Mouse (Mus musculus): ENCODE measurements around the gene Phf1. TPM values are rescaled to one million over a fixed set of nuclear protein-coding genes. Genes with fewer than 3 reads are reported as not detected.

The Phf1 gene
- total RNA-seq (2014; rRNA removed) (48.7 and 53.5 TPM in 2 replicates), polyA plus RNA-seq (2015; fragmentation: Nextera tagmentation; extraction: Ambion mirVana) (32.8 and 35.8 TPM in 2 replicates)

DNA sequence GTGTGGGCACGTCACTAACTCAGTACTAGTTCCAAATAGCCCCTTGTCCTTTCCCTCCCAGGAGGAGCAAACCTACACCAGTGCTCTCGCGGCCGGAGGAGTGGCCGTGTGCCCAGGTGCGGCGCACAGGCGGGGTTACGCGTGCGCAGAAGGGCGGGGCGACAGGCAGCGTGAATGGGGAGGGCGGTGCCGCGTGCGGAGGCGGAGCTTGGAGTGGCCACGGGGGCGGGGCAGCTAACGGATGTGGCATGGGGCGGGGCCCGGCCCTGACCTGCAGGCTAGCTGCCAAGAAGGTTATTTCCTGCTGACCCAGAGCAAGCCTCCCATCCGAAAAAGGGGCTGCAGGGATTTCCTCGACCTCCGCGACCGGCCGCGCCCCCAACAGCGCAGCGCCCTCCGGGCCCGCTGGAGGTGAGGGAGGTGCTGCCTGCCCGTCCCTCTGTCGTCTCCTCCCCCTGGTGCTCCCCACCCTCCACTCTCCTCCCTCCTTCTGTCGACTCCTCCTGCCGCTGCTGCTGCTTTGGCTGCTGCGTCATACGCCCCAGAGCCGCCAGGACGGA, at the start of gene Phf1:
Gene Phf1 (plus strand): TSS at position 214 of the 560 bp plus-strand sequence.
- H3K4me3 ChIP-seq (ENCODE audit: low read depth, low read length) = peak within 1 kb of the TSS; percentile 86
- no peaks in the 10 kb centered on the region for H3K9me3 ChIP-seq (ENCODE audit: low read length)
- 1% methylated on average over 36 of the region's 43 CpGs for WGBS
- TF ChIP-seq CTCF (IDR thresholded peaks at IDR 0.05) = no peak
- H3K4me2 ChIP-seq (ENCODE audit: low read depth, low read length, poor library complexity, severe bottlenecking) = peak within 1 kb of the TSS; percentile 89
- peak within 1 kb of the TSS; percentile 91 for H3K9ac ChIP-seq (replicated peaks; ENCODE audit: low read length, poor library complexity, severe bottlenecking)
- ATAC-seq (ENCODE audit: low FRiP score) = peak; percentile 76
- DNase-seq (ENCODE audit: low spot score) = peak; percentile 88
- no peaks in the 10 kb centered on the region for H3K27me3 ChIP-seq (ENCODE audit: insufficient read depth, low read length)
- H3K36me3 ChIP-seq (ENCODE audit: insufficient read depth, low read length) = peaks cover 19% of the 10 kb centered on the region
- peak within 1 kb of the TSS; percentile 89 for H3K27ac ChIP-seq (ENCODE audit: low read depth, low read length)
- no peaks in the 10 kb centered on the region; the same call in 1 of the 2 replicates for H3K4me1 ChIP-seq (ENCODE audit: insufficient read depth, low read length)

DNA sequence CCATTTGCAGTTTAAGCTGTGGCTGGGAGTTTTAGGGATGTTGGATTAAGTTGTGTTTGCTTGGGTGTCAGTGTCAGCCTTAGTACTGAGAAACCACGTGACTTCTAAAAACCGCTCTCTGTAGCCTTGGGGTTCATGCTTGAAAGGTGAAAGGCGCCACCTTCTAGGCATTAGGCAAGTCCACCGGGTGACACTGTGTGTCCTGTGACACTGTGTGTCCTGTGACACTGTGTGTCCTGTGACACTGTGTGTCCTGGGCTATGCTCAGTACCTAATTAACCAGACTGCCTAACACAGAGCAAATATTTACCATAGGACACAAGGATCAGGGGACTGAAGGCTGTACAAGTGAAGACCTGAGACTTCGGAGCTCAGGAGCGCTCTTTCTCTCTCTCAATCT, 49.3 kb upstream of the Phf1 start:
- Histone ChIP-seq H3K9ac (replicated peaks; ENCODE audit: low read length, poor library complexity, severe bottlenecking) (no peak overlapping the region), H3K9me3 (ENCODE audit: low read length) (no peaks in the 10 kb centered on the region), H3K4me1 (ENCODE audit: insufficient read depth, low read length) (no peaks in the 10 kb centered on the region), H3K27ac (ENCODE audit: low read depth, low read length) (no peak overlapping the region), H3K27me3 (ENCODE audit: insufficient read depth, low read length) (no peaks in the 10 kb centered on the region), H3K36me3 (ENCODE audit: insufficient read depth, low read length) (no peaks in the 10 kb centered on the region), H3K4me2 (ENCODE audit: low read depth, low read length, poor library complexity, severe bottlenecking) (no peak overlapping the region), H3K4me3 (ENCODE audit: low read depth, low read length) (no peak overlapping the region)
- 71% methylated on average over 6 of the region's 6 CpGs for WGBS
- no peak for DNase-seq (ENCODE audit: low spot score)
- no peak for TF ChIP-seq CTCF (IDR thresholded peaks at IDR 0.05)
- ATAC-seq (ENCODE audit: low FRiP score) = no peak

DNA sequence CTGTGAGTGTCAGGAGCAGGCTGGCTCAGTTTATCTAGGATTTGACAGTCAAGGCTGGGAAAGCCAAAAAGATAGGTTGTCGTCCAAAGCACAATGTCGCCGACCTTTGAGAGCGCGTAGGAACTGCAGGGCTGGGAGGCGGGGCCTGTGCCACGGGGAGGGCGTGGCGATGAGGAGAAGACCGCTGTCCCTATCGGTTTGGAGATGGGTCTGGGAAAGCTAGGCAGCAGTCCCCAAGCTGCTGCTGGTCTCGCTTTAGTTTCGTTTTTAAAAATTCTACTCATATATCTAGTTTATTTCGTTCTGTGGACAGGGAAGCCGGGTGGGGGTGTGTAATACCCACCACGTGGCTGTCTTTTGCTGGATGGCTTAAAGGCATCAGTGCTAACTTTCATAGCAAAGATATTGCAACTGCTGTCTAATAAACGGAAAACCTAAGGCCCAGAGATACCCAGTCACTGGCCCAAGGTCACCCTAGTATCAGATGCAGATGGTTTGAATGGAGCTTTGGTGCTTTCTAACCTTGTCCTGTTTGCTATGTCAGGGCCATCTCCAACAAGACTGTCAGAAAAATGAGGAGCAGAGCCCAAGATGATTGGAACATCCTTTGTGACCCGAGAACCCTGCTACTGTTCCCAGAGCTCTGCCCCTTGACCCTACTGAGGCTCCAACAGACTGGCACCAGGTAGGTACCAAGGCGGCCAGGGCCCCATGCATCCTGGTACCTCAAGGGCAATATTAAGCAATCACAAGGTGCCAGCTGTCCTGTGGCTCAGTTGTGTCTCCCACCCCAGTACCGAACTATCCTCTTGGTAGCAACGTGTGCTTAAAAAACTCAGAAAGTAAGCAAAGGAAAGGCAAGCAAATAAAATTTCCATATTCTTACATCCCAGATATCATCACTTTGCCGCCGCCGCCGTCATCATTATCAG, 47.6 kb upstream of the Phf1 start:
- Histone ChIP-seq H3K4me3 (ENCODE audit: low read depth, low read length) (peak overlapping the region; percentile 36), H3K27ac (ENCODE audit: low read depth, low read length) (no peak overlapping the region), H3K9me3 (ENCODE audit: low read length) (no peaks in the 10 kb centered on the region), H3K4me2 (ENCODE audit: low read depth, low read length, poor library complexity, severe bottlenecking) (peak overlapping the region; percentile 61), H3K4me1 (ENCODE audit: insufficient read depth, low read length) (no peaks in the 10 kb centered on the region), H3K9ac (replicated peaks; ENCODE audit: low read length, poor library complexity, severe bottlenecking) (peak overlapping the region; percentile 25; the same call in 1 of the 2 replicates), H3K36me3 (ENCODE audit: insufficient read depth, low read length) (no peaks in the 10 kb centered on the region), H3K27me3 (ENCODE audit: insufficient read depth, low read length) (no peaks in the 10 kb centered on the region)
- no peak for ATAC-seq (ENCODE audit: low FRiP score)
- peak; percentile 79 for DNase-seq (ENCODE audit: low spot score)
- WGBS = 21% methylated on average over 25 of the region's 25 CpGs
- TF ChIP-seq CTCF (IDR thresholded peaks at IDR 0.05) = peak; percentile 55

DNA sequence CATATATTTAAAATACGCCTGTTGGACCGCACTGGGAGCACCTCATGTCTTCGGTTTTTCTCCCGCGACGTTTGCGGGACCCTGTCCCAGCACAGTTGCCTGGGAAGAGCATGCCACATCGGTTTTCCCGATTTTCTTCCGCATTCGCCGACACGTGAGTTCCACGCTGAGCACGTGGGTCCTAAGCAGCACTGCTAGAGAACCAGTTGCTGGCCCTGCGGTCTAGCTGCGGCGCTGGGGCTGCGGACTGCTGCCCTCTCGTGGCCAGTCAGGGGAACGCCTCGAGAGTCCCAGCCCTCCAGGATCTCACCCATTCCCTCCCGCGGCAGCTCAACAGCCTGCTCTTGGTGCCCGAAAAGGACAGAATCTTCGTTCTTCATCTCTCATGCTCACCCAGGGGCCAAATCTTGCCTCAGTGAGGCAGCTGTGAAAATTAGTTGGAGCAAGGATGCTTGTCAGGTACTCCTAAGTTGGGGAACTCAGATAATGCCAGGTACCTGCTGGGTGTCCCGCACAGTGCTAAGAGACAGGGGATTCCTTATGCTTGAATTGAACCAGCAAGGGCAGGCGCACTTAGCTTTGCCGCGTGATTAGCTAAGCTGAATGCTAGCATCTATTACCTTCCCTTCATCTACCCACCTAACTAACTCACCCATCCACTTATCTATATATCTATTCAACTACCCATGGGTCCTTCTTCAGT, 46.7 kb upstream of the Phf1 start:
- Histone ChIP-seq H3K27me3 (ENCODE audit: insufficient read depth, low read length) (no peaks in the 10 kb centered on the region), H3K36me3 (ENCODE audit: insufficient read depth, low read length) (no peaks in the 10 kb centered on the region), H3K4me3 (ENCODE audit: low read depth, low read length) (peak overlapping the region; percentile 36), H3K4me2 (ENCODE audit: low read depth, low read length, poor library complexity, severe bottlenecking) (peak overlapping the region; percentile 61), H3K4me1 (ENCODE audit: insufficient read depth, low read length) (no peaks in the 10 kb centered on the region), H3K9ac (replicated peaks; ENCODE audit: low read length, poor library complexity, severe bottlenecking) (peak overlapping the region; percentile 46; the same call in 1 of the 2 replicates), H3K9me3 (ENCODE audit: low read length) (no peaks in the 10 kb centered on the region), H3K27ac (ENCODE audit: low read depth, low read length) (no peak overlapping the region)
- DNase-seq (ENCODE audit: low spot score) (peak; percentile 91), ATAC-seq (ENCODE audit: low FRiP score) (peak; percentile 90; the same call in 1 of the 2 replicates)
- peak; percentile 100 for TF ChIP-seq CTCF (IDR thresholded peaks at IDR 0.05)
- 10% methylated on average over 30 of the region's 30 CpGs for WGBS

DNA sequence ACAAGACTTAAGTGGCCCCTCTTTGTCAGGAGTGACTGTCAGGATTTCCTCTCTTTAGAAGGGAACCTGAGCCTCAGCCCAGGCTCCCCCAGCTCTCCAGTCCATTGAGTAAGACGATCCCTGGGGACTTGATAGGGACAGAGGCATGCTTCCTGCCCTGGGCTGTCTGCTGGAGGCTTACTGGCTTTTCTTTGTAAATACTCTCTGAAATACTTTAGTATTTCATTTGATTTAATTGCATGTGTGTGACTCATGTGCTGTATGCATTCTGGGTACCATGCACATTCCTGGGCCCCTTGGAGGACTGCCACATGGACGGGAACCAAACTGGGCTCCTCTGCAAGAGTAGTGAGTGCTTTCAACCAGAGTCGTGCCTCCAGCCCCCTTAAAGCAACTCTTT, 44.9 kb upstream of the Phf1 start:
- Histone ChIP-seq H3K27me3 (ENCODE audit: insufficient read depth, low read length) (no peaks in the 10 kb centered on the region), H3K9ac (replicated peaks; ENCODE audit: low read length, poor library complexity, severe bottlenecking) (no peak overlapping the region), H3K36me3 (ENCODE audit: insufficient read depth, low read length) (no peaks in the 10 kb centered on the region), H3K4me1 (ENCODE audit: insufficient read depth, low read length) (no peaks in the 10 kb centered on the region), H3K27ac (ENCODE audit: low read depth, low read length) (no peak overlapping the region), H3K9me3 (ENCODE audit: low read length) (no peaks in the 10 kb centered on the region), H3K4me3 (ENCODE audit: low read depth, low read length) (no peak overlapping the region), H3K4me2 (ENCODE audit: low read depth, low read length, poor library complexity, severe bottlenecking) (no peak overlapping the region)
- 28% methylated on average over 3 of the region's 3 CpGs for WGBS
- DNase-seq (ENCODE audit: low spot score) (no peak), ATAC-seq (ENCODE audit: low FRiP score) (no peak)
- TF ChIP-seq CTCF (IDR thresholded peaks at IDR 0.05) = no peak
